Mouse (Mus musculus) spleen, adult 2 months (tissue): ENCODE measurements at regions not wholly inside any gene's neighbourhood (a gene's known extent, or its start where the extent isn't known, plus 50 kb on each side); places are given as distances from the start of the nearest gene placed in this dataset.

ENCODE experiments used
- CTCF ChIP-seq: fragments of 200-500 bp; IDR thresholded peaks from 2 replicates; pipeline ENCODE4 v1.5.1; 2011; ENCODE audit warnings: mild to moderate bottlenecking, inconsistent platforms; ENCODE audit not compliant: insufficient read depth, insufficient read length, insufficient replicate concordance; ENCODE audit errors: extremely low read depth
- POLR2A ChIP-seq: fragments of 200-500 bp; IDR thresholded peaks from 2 replicates; pipeline ENCODE4 v1.6.1; 2011; ENCODE audit warnings: low read depth, low read length, inconsistent platforms

DNA sequence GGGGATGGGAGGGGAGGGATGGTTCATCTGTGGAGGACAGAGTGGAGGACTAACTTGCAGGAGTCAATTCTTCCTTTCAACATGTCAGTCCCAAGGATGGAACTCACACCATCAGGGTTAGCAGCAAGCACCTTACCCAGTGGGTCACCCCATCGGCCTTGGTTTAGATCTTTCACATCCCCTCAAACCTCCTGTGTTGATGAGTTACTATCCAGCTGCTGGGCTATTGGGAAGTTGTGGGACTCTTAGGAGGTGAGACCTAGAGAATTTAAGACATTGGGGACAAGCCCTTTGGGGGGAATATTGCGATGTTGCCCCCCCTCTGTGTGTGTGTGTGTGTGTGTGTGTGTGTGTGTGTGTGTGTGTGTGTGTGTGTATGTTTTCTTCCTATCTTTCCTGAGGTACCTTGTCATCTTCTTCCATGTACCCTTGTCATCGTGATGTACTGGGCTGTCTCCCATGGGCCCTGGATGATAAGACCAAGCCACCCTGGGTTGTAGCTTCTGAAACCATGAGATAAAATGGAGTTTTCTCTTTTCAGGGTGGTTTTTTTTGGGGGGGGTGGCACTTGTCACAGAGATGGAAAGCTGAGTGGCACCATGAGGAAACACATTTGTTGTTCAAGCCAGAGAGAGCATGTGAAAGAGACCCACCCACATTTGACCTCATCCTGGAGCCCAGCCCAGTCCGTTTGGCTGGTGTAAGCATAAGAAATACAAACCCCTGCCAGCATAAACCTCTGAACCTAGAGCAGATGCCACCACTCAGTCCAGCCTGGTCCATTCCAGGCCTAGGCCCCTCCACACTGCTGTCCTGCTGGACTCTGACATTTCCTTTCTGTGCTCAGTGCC lies 98.3 kb upstream of the Bod1 start:
- TF ChIP-seq CTCF (no peak), POLR2A (no peak)
